Mouse (Mus musculus): Measurements from ENCODE around the gene Hivep2. TPM values are rescaled to one million over a fixed set of nuclear protein-coding genes. Genes with fewer than 3 reads are reported as not detected.

Gene Hivep2
- polyA plus RNA-seq, 1 experiment from 2014 or later, result 4.7 TPM

DNA sequence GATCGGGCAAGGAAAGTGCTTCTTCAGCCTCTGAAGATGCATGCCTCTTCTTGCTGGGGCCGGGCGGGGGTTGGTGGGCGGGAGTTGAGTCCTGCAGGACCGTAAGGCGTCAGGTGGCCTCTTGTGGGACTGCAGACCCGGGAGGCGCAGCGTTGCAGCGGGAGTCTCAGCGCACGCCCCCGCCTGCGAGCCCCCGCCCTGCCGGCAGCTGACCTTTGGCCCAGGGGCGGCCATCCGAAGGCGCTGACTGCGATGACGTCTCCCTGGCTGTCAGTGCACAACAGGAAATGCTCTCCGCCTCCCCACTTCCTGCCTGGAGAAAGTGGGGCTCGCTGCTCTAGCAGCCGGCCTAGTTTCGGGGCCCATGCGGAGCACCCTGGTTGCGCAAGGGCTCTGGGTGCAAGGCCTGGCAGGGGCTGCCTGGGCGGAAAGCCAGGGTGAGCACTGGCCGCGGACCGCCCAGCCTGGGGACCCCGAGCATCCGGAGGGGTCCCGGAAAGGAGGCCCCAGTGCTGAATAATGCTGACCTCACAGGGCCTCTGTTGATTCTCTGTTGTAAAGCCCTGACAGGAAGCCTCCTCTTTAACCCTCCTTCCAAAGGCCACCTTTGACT lies 17.0 kb downstream of the Hivep2 start:
- H3K36me3 ChIP-seq (ENCODE audit: control insufficient read depth, insufficient read depth, low read length), result no peaks in the 10 kb centered on the region
- peaks cover 16% of the 10 kb centered on the region; the same call in 1 of the 2 replicates for H3K4me1 ChIP-seq (replicated peaks; ENCODE audit: control insufficient read depth, insufficient read depth, low read length)
- H3K4me2 ChIP-seq (ENCODE audit: low read depth, low read length), result peak overlapping the region; percentile 77
- no peaks in the 10 kb centered on the region for H3K27me3 ChIP-seq (ENCODE audit: control insufficient read depth, insufficient read depth, low read depth, low read length)
- H3K4me3 ChIP-seq (ENCODE audit: low read length), result peak overlapping the region; percentile 59
- H3K9ac ChIP-seq (ENCODE audit: low read length), result peak overlapping the region; percentile 75
- peak overlapping the region; percentile 93 for H3K27ac ChIP-seq (ENCODE audit: low read length)
- under 1% methylated on average over 34 of the region's 34 CpGs for WGBS
- no peaks in the 10 kb centered on the region for H3K9me3 ChIP-seq (ENCODE audit: control insufficient read depth, low read length)
- peak; percentile 89 for ATAC-seq (ENCODE audit: low read depth)

DNA sequence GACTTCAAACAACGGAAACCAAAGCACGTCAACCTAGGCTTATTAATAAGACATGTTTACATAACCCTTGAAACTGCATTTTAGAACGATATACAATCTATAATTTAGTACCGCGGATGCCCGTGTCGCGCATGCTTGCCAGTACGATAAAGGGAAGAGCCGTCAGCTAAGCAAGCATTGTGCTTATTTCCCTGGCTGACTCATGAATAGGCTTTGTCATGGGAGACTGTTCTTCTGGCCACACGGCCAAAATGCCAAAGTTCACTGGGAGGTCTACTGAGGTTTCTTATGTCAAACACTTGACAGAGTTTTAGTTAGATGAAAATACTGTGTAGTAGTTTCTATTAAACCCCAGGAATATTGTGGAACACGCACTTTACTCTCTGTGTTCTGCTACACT lies 17.8 kb downstream of the Hivep2 start:
- H3K4me3 ChIP-seq (ENCODE audit: low read length), result no peak overlapping the region
- WGBS, result 19% methylated on average over 12 of the region's 12 CpGs
- H3K9me3 ChIP-seq (ENCODE audit: control insufficient read depth, low read length), result no peaks in the 10 kb centered on the region
- peak overlapping the region; percentile 77; the same call in 1 of the 2 replicates for H3K4me2 ChIP-seq (ENCODE audit: low read depth, low read length)
- no peaks in the 10 kb centered on the region for H3K36me3 ChIP-seq (ENCODE audit: control insufficient read depth, insufficient read depth, low read length)
- H3K9ac ChIP-seq (ENCODE audit: low read length), result no peak overlapping the region
- peak; percentile 32; the same call in 1 of the 2 replicates for ATAC-seq (ENCODE audit: low read depth)
- peaks cover 16% of the 10 kb centered on the region; the same call in 1 of the 2 replicates for H3K4me1 ChIP-seq (replicated peaks; ENCODE audit: control insufficient read depth, insufficient read depth, low read length)
- H3K27ac ChIP-seq (ENCODE audit: low read length), result peak overlapping the region; percentile 93
- no peaks in the 10 kb centered on the region for H3K27me3 ChIP-seq (ENCODE audit: control insufficient read depth, insufficient read depth, low read depth, low read length)

DNA sequence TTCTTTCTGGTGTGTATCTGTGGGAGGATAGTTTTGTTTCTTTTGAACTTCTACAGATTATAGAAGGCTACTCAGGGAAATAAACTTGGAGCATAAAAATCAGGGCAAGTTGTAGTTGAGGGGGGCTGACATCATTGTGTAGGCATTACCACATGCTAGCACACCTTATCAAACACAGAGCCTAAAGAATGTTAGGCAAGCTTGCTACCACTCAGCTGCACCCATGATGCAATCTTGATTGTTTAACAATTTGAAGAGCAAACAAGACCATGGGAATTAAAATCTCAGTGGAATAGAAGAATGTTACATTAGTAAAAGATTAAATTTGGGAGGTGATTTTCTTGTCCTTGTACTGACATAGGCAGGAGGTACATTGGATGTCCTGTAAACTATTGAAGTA lies 18.4 kb downstream of the Hivep2 start:
- ATAC-seq (ENCODE audit: low read depth), result no peak; the same call in 1 of the 2 replicates
- no peaks in the 10 kb centered on the region for H3K9me3 ChIP-seq (ENCODE audit: control insufficient read depth, low read length)
- H3K36me3 ChIP-seq (ENCODE audit: control insufficient read depth, insufficient read depth, low read length), result no peaks in the 10 kb centered on the region
- H3K27ac ChIP-seq (ENCODE audit: low read length), result no peak overlapping the region; the same call in 1 of the 2 replicates
- H3K27me3 ChIP-seq (ENCODE audit: control insufficient read depth, insufficient read depth, low read depth, low read length), result no peaks in the 10 kb centered on the region
- no peak overlapping the region for H3K9ac ChIP-seq (ENCODE audit: low read length)
- no peak overlapping the region for H3K4me3 ChIP-seq (ENCODE audit: low read length)
- peaks cover 16% of the 10 kb centered on the region; the same call in 1 of the 2 replicates for H3K4me1 ChIP-seq (replicated peaks; ENCODE audit: control insufficient read depth, insufficient read depth, low read length)
- H3K4me2 ChIP-seq (ENCODE audit: low read depth, low read length), result no peak overlapping the region

DNA sequence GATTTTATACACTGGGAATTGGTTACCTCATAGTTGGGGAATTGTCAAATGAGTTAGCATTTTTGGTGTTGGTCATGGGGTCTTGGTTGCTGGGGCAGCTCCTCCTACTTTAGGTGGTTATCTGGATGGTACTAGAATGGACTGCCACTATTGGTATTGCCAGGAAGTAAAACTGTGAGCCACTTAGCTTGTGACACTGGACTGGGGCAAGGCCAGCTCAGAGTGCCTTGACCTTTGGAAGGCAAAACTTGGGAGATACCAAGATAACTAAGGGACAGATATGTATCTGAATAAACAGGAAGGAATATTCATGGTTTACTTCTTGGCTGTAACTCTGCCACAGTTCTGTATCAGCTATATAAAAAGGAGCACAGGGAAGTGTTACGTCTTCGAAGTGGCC lies 20.7 kb downstream of the Hivep2 start:
- no peaks in the 10 kb centered on the region for H3K27me3 ChIP-seq (ENCODE audit: control insufficient read depth, insufficient read depth, low read depth, low read length)
- peaks cover 16% of the 10 kb centered on the region; the same call in 1 of the 2 replicates for H3K4me1 ChIP-seq (replicated peaks; ENCODE audit: control insufficient read depth, insufficient read depth, low read length)
- WGBS, result 85% methylated on average over 2 of the region's 2 CpGs
- no peak for ATAC-seq (ENCODE audit: low read depth)
- H3K9ac ChIP-seq (ENCODE audit: low read length), result no peak overlapping the region
- H3K4me3 ChIP-seq (ENCODE audit: low read length), result no peak overlapping the region
- H3K9me3 ChIP-seq (ENCODE audit: control insufficient read depth, low read length), result no peaks in the 10 kb centered on the region
- no peak overlapping the region for H3K4me2 ChIP-seq (ENCODE audit: low read depth, low read length)
- no peaks in the 10 kb centered on the region for H3K36me3 ChIP-seq (ENCODE audit: control insufficient read depth, insufficient read depth, low read length)
- H3K27ac ChIP-seq (ENCODE audit: low read length), result no peak overlapping the region

DNA sequence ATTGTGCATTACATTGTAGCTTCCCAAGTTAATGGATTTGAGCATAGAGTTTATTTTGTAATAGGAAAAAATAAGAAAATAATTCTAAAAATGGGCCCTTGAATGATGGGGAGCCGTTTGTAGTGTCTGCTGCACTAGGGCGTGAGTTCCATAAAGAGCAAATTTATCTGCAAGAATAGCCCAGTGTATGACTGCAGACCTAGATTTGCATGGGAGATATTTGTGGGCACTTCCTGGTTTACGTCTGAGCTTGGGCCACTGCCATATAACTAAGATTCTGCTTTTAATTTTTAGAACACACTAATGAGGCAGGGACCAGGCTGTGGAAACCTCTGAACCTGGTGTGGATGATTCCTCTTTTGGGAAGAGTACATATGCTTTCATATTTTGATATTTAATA lies 21.5 kb downstream of the Hivep2 start:
- no peaks in the 10 kb centered on the region for H3K27me3 ChIP-seq (ENCODE audit: control insufficient read depth, insufficient read depth, low read depth, low read length)
- H3K9me3 ChIP-seq (ENCODE audit: control insufficient read depth, low read length), result no peaks in the 10 kb centered on the region
- ATAC-seq (ENCODE audit: low read depth), result no peak
- no peak overlapping the region for H3K4me2 ChIP-seq (ENCODE audit: low read depth, low read length)
- no peak overlapping the region for H3K9ac ChIP-seq (ENCODE audit: low read length)
- H3K27ac ChIP-seq (ENCODE audit: low read length), result no peak overlapping the region
- peaks cover 15% of the 10 kb centered on the region; the same call in 1 of the 2 replicates for H3K4me1 ChIP-seq (replicated peaks; ENCODE audit: control insufficient read depth, insufficient read depth, low read length)
- no peak overlapping the region for H3K4me3 ChIP-seq (ENCODE audit: low read length)
- no peaks in the 10 kb centered on the region for H3K36me3 ChIP-seq (ENCODE audit: control insufficient read depth, insufficient read depth, low read length)
- 51% methylated on average over 3 of the region's 3 CpGs for WGBS

DNA sequence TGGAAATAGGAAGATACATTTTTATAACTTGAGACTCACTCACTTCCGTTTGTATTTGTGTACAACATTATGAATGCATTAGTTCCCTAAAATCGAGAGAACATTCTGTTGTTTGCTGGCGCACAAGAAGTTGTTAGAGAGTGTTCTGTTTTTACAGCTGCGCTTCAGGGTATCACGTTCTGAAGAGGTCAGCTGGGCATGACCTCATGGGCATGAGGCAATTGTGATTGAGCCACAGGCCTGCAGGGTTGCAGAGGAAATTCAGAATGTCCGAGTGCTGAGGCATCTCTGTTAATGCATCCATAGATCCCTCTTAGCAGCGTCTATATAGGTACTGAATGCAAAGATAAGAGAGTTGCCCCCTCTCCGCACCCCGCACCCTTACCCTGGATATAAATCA lies 22.4 kb downstream of the Hivep2 start:
- H3K9me3 ChIP-seq (ENCODE audit: control insufficient read depth, low read length), result no peaks in the 10 kb centered on the region
- H3K36me3 ChIP-seq (ENCODE audit: control insufficient read depth, insufficient read depth, low read length), result no peaks in the 10 kb centered on the region
- no peak overlapping the region for H3K4me2 ChIP-seq (ENCODE audit: low read depth, low read length)
- 60% methylated on average over 9 of the region's 9 CpGs for WGBS
- H3K9ac ChIP-seq (ENCODE audit: low read length), result no peak overlapping the region
- H3K4me3 ChIP-seq (ENCODE audit: low read length), result no peak overlapping the region
- no peak overlapping the region for H3K27ac ChIP-seq (ENCODE audit: low read length)
- H3K4me1 ChIP-seq (replicated peaks; ENCODE audit: control insufficient read depth, insufficient read depth, low read length), result peaks cover 10% of the 10 kb centered on the region; the same call in 1 of the 2 replicates
- ATAC-seq (ENCODE audit: low read depth), result no peak
- H3K27me3 ChIP-seq (ENCODE audit: control insufficient read depth, insufficient read depth, low read depth, low read length), result no peaks in the 10 kb centered on the region

DNA sequence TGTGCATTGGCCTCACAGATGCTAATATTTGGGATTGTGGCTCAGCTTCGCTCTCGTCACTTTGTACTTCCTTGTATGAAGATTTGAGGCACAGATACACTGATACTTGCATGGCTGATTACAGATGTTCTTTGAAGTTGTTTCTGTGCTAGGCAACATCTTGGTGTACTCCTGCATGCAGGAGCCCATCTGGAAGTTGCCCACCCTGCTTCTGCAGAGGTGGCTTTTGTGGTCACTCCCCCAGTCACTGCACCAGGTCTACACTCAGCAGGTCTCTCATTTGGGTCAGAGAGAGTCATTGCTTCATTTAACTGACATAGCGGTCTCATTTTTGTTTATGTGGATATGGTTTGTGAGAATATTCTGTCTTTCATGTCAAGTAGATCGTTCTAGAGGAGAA lies 22.9 kb downstream of the Hivep2 start:
- H3K27ac ChIP-seq (ENCODE audit: low read length), result no peak overlapping the region
- WGBS, result 81% methylated on average over 4 of the region's 4 CpGs
- H3K4me3 ChIP-seq (ENCODE audit: low read length), result no peak overlapping the region
- no peaks in the 10 kb centered on the region for H3K36me3 ChIP-seq (ENCODE audit: control insufficient read depth, insufficient read depth, low read length)
- no peak for ATAC-seq (ENCODE audit: low read depth)
- H3K4me2 ChIP-seq (ENCODE audit: low read depth, low read length), result no peak overlapping the region
- H3K9ac ChIP-seq (ENCODE audit: low read length), result no peak overlapping the region
- H3K4me1 ChIP-seq (replicated peaks; ENCODE audit: control insufficient read depth, insufficient read depth, low read length), result peaks cover 6% of the 10 kb centered on the region; the same call in 1 of the 2 replicates
- H3K27me3 ChIP-seq (ENCODE audit: control insufficient read depth, insufficient read depth, low read depth, low read length), result no peaks in the 10 kb centered on the region
- H3K9me3 ChIP-seq (ENCODE audit: control insufficient read depth, low read length), result no peaks in the 10 kb centered on the region

DNA sequence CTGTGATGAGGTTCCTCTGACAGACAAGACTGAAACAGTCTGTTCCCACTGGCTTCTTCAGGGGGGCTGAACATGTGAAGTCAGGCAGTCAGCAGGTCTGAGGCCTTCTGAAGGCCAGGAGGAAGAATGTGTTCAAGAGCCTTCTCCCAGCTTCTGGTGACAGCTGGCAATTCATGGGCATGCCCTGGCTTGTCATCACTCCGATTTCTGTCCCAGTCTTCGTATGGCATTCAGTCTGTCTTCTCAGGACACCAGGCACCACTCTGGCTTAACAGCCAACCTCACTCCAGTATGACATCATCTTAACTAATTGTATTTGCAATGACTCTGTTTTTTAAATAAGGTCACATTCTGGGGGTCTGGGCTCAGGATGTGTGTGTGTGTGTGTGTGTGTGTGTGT lies 25.0 kb downstream of the Hivep2 start:
- Histone ChIP-seq H3K4me1 (replicated peaks; ENCODE audit: control insufficient read depth, insufficient read depth, low read length) (no peaks in the 10 kb centered on the region; the same call in 1 of the 2 replicates), H3K27me3 (ENCODE audit: control insufficient read depth, insufficient read depth, low read depth, low read length) (no peaks in the 10 kb centered on the region), H3K9ac (ENCODE audit: low read length) (no peak overlapping the region), H3K4me2 (ENCODE audit: low read depth, low read length) (no peak overlapping the region), H3K9me3 (ENCODE audit: control insufficient read depth, low read length) (no peaks in the 10 kb centered on the region), H3K27ac (ENCODE audit: low read length) (no peak overlapping the region), H3K36me3 (ENCODE audit: control insufficient read depth, insufficient read depth, low read length) (no peaks in the 10 kb centered on the region), H3K4me3 (ENCODE audit: low read length) (no peak overlapping the region)
- 81% methylated on average over 2 of the region's 2 CpGs for WGBS
- no peak for ATAC-seq (ENCODE audit: low read depth)

DNA sequence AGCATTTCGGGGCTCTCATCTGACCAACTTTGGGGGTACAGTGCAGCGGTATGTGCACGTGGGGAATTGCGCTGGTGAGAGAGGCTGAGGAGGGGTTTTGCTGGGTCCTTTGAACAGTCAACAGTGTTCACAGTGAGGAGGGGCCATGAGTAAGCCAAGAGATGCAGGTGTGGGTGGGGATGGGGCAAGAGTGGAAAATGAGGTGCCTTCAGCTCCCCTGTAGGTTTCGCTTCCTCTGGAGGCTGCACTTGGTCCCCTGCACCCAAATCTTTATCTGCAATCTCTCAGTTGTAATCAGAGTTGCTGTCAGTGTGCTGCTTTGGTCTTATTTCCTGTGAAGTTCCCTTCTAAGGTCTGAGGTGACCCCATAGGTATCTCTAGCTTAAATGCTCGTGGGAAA lies 27.5 kb downstream of the Hivep2 start:
- Histone ChIP-seq H3K9ac (ENCODE audit: low read length) (no peak overlapping the region), H3K4me2 (ENCODE audit: low read depth, low read length) (no peak overlapping the region), H3K4me1 (replicated peaks; ENCODE audit: control insufficient read depth, insufficient read depth, low read length) (no peaks in the 10 kb centered on the region), H3K4me3 (ENCODE audit: low read length) (no peak overlapping the region), H3K27ac (ENCODE audit: low read length) (no peak overlapping the region), H3K27me3 (ENCODE audit: control insufficient read depth, insufficient read depth, low read depth, low read length) (no peaks in the 10 kb centered on the region), H3K36me3 (ENCODE audit: control insufficient read depth, insufficient read depth, low read length) (no peaks in the 10 kb centered on the region), H3K9me3 (ENCODE audit: control insufficient read depth, low read length) (no peaks in the 10 kb centered on the region)
- ATAC-seq (ENCODE audit: low read depth), result no peak
- WGBS, result 79% methylated on average over 6 of the region's 6 CpGs

All from lung, embryonic 16.5 days (tissue).